Mouse (Mus musculus): ENCODE measurements around the gene Aspscr1.

Gene Aspscr1

GRCm38 (mm10) chr11:120672687-120673593, at the start of gene Aspscr1:
Gene Aspscr1, plus strand, starts transcription at chr11:120672973.
- DNase-seq (ENCODE audit: low spot score): peak; percentile 95

- DNase-seq (ENCODE audit: low spot score): peak; percentile 63
Observed at GRCm38 (mm10) chr11:120623961-120624679, 48.7 kb upstream of the Aspscr1 start.

- DNase-seq (ENCODE audit: low spot score): peak; percentile 78
Observed at GRCm38 (mm10) chr11:120624680-120625111, 48.1 kb upstream of the Aspscr1 start.

- no peak for DNase-seq (ENCODE audit: low spot score)
Observed at GRCm38 (mm10) chr11:120625152-120625775, 47.5 kb upstream of the Aspscr1 start, which contains the start of gene Sirt7. Gene Sirt7, minus strand, starts transcription at chr11:120625240.

- no peak for DNase-seq (ENCODE audit: low spot score)
Observed at GRCm38 (mm10) chr11:120626785-120627467, 45.8 kb upstream of the Aspscr1 start.

GRCm38 (mm10) chr11:120627468-120628300, 45.1 kb upstream of the Aspscr1 start:
- no peak for DNase-seq (ENCODE audit: low spot score)

GRCm38 (mm10) chr11:120628601-120629340, 44.0 kb upstream of the Aspscr1 start:
- no peak for DNase-seq (ENCODE audit: low spot score)

GRCm38 (mm10) chr11:120629341-120629730, 43.4 kb upstream of the Aspscr1 start:
- DNase-seq (ENCODE audit: low spot score): peak; percentile 59

- peak; percentile 85 for DNase-seq (ENCODE audit: low spot score)
Observed at GRCm38 (mm10) chr11:120629911-120630310, 42.9 kb upstream of the Aspscr1 start.

GRCm38 (mm10) chr11:120630401-120630871, 42.3 kb upstream of the Aspscr1 start:
- no peak for DNase-seq (ENCODE audit: low spot score)

GRCm38 (mm10) chr11:120630881-120631725, 41.7 kb upstream of the Aspscr1 start:
- peak; percentile 62 for DNase-seq (ENCODE audit: low spot score)

GRCm38 (mm10) chr11:120631726-120632448, 40.9 kb upstream of the Aspscr1 start:
- peak; percentile 67 for DNase-seq (ENCODE audit: low spot score)

GRCm38 (mm10) chr11:120632559-120633519, 39.9 kb upstream of the Aspscr1 start:
- peak; percentile 76 for DNase-seq (ENCODE audit: low spot score)

- peak; percentile 93 for DNase-seq (ENCODE audit: low spot score)
Observed at GRCm38 (mm10) chr11:120633520-120634343, 39.0 kb upstream of the Aspscr1 start, which contains the start of gene Mafg. Gene Mafg, minus strand, starts transcription at chr11:120633600.

GRCm38 (mm10) chr11:120634810-120635209, 38.0 kb upstream of the Aspscr1 start:
- no peak for DNase-seq (ENCODE audit: low spot score)

GRCm38 (mm10) chr11:120641255-120641654, 31.5 kb upstream of the Aspscr1 start:
- DNase-seq (ENCODE audit: low spot score): no peak
